Mouse (Mus musculus): ENCODE measurements around the gene B230104I21Rik.

B230104I21Rik gene

DNA sequence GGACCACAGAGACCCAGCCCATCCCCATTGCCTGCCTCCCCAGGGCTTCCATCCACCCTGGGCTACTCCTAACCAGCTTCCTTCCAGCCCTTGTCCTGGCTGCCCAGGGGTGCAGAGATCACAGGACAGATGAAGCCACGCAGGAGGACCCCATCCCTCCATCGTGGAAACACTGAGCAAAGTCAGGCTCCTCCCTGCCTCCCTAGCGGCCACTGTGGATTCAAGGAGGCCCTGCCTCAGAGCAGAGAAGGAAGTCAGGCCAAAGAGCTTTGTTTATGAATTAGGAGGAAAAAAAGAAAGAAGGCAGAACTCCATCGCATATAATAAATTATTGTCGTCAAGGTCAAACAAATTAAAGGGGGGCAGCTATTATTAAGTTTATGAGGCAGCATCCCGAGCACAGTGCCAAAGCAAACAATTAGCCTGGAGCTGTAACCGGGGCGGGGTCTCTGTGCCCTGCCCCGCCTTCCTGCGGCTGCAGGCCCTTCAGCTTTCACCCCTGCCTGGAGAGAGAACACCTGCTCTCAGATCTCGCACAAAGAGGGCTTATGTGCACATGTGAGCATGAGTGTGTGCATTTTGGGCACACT lies 12.4 kb downstream of the B230104I21Rik start:
- no peak for DNase-seq (ENCODE audit: low read depth, low spot score)

GRCm38 (mm10) chr4:154352246-154352645 lies 16.3 kb downstream of the B230104I21Rik start:
- DNase-seq (ENCODE audit: low read depth, low spot score) = no peak

DNA sequence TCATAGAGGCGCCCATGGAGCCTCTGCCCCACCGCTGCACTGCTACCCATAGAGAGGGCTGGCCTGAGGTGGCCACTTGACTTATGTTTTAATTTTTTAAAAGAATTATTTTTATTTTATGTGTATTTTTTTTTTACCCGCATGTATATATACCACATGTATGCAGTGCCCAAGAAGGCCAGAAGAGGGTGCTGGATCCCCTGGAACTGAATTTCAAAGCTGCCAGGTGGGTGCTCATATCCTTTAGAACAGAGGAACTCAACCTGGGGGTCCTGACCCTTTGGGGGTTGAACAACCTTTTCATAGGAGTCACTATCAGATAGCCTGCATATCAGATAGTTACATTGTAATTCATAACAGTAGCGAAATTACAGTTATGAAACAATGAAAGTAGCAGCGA lies 19.5 kb downstream of the B230104I21Rik start:
- no peak for DNase-seq (ENCODE audit: low read depth, low spot score)

- DNase-seq (ENCODE audit: low read depth, low spot score) = no peak
These were observed 22.4 kb downstream of the B230104I21Rik start for GRCm38 (mm10) chr4:154358370-154358769.

DNA sequence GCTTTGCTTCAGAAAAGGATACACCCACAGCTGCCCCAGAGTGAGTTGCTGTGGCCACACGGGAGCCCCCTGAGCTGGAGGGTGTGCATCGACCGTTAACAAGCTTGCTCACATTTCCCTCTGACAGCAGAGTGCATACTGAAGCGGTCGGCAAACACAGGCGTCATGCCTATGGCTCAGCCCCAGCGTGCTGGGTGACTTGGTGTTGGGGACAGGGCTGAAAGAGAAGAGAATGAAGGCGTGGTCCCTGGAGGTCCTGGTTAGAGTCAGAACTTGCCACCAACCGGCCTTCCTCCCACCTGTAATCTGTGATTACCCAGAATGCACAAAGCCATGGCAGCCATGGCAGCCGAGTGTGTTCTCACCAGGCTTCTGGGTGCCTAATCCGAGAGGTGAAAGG lies 22.9 kb downstream of the B230104I21Rik start:
- no peak for DNase-seq (ENCODE audit: low read depth, low spot score)

DNA sequence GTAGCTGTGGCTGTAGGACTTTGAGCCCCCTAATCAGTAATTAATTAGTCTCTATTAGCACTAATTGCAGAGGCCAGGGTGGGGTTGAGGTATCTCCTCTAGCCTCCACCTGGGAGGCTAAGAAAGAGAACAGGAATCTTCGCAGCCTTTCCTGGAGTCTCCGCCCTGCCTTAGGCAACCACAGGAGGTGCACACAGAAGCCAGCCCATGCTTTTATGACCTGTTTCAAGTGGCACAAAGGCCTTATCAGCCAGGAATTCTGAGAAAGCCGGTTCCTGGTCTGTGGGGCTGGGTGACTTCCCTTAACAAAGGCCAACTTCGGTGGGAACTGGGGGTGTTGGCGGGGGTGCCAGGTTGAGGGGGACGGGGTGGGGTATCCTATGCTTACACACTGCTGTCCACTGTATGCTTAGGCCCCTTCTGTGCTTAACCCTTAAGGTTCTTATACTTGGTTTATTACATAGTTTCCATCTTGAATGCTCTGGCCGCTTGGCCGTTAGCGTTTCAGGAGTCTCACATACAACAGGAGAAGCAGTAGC lies 23.9 kb downstream of the B230104I21Rik start:
- no peak for DNase-seq (ENCODE audit: low read depth, low spot score)

GRCm38 (mm10) chr4:154360441-154360840 lies 24.5 kb downstream of the B230104I21Rik start:
- DNase-seq (ENCODE audit: low read depth, low spot score) = no peak

DNA sequence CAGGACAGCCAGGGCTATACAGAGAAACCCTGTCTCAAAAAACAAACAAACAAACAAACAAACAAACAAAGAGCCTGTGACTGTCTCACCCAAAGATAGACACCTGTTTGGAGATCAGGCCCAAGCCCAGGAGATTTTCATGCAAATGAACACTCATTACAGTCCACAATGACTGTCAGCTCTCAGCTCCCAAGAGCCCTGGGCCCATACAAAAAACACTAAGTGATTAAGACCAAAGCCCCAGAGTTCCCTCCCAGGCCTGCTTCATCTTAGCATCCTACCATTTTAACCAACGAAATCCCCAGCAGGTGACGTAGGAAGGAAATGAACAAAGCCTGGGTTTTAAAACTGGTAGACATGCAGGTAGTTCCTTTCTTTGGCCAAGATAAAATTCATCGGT lies 24.9 kb downstream of the B230104I21Rik start:
- DNase-seq (ENCODE audit: low read depth, low spot score) = no peak

GRCm38 (mm10) chr4:154364752-154365151 lies 28.8 kb downstream of the B230104I21Rik start:
- no peak for DNase-seq (ENCODE audit: low read depth, low spot score)

GRCm38 (mm10) chr4:154366836-154367235 lies 30.9 kb downstream of the B230104I21Rik start:
- DNase-seq (ENCODE audit: low read depth, low spot score) = no peak

DNA sequence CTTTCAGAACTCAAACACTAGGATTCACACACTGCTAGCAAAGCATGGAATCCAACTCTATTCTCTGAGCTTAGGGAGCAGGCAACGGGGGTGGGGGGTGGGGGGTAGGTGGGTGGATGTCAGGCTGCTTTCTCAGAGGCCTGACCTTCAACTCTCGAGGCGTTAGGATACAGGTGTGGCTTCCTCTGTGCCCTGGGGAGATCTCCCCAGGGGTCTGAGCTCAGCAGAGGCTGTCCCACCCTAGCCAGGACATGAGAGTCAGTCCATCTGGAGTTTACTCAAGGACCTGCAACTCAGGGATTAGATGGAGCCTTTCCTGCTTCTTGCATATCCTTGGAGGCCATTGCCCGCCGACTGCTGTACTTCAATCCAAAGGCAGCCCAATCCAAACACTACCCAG lies 33.2 kb downstream of the B230104I21Rik start:
- DNase-seq (ENCODE audit: low read depth, low spot score) = no peak

DNA sequence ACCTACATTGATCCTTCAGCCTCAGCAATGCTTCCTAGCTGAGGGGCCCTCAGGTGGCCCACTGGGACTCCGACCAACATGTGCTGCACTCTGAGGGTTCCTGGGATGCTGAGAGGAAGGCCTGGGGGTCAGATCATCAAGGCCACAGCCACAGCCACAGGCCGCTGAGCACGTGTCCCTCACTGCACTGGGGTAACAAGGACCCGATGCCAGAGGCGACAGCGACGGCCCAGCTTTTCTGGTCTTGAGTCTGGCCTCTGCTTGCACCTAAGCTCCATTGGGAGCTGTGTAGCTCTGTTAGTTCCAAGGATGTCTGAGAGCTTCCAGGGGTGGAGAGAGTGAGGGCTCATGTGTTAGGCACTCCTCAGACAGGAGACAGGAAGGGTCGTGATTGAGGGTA lies 34.9 kb downstream of the B230104I21Rik start:
- DNase-seq (ENCODE audit: low read depth, low spot score) = no peak

GRCm38 (mm10) chr4:154371542-154372247 lies 35.8 kb downstream of the B230104I21Rik start:
- DNase-seq (ENCODE audit: low read depth, low spot score) = no peak

- DNase-seq (ENCODE audit: low read depth, low spot score) = no peak
These were observed 40.2 kb downstream of the B230104I21Rik start for GRCm38 (mm10) chr4:154375939-154376625.

DNA sequence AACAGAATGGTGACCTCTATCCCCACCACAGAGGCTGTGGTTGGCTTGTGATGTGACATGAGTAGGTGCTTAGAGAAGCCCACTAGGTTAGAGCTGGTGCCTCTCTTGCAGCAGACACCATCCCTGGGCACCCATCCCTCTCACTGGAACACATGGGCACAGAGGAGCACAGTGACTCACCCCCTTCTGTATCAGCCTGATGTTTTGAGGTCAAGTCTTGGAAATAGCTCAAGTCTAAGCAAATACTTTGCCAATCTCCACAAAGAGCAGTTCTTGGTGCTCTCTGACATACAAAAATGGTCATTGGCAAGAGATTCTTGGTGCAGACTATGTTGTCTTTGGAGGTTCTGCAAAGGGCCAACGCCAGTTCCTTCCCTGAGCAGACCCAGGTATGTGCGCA lies 42.9 kb downstream of the B230104I21Rik start:
- DNase-seq (ENCODE audit: low read depth, low spot score) = no peak

- no peak for DNase-seq (ENCODE audit: low read depth, low spot score)
These were observed 49.3 kb downstream of the B230104I21Rik start for GRCm38 (mm10) chr4:154385208-154385607.

DNA sequence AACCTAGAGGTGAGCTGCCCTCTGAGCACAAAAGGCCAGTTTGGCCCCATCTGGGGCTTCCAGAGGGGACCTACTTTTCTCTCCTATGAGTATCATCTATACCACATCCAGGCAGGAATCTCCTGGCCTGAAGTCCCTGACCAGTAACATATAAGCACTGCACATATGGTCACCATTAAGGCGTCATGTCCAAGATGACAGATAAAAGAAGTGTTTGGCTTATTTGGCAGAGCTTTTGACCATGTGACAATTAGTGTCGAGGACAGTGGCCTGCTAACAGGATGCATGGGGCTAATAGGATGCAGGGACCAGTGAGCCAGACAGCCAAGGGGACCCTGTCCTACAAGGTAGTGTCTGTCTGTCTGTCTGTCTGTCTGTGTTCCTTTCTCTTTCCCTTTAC lies 50.0 kb downstream of the B230104I21Rik start:
- no peak for DNase-seq (ENCODE audit: low read depth, low spot score)

DNA sequence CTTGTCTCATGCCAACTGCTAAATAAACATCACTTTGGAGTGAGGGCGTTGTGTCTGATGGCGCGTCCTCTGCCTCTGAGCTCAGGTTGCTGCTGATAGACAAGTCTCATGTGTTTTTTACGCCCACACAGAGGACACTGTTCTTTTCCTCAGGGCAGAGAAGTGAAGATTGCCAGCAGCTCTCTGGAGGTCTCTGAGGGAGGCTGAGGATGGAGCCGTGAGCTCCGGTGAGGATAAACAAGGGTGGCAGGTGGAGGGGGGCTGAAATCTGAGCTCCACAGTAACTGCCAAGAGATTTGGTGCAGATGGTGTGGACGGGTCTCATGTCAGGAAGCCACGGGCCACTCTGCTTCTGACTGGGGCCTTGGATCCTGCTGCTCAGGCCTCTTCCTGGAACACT lies 50.9 kb downstream of the B230104I21Rik start:
- no peak for DNase-seq (ENCODE audit: low read depth, low spot score)

- DNase-seq (ENCODE audit: low read depth, low spot score) = no peak
These were observed 53.7 kb downstream of the B230104I21Rik start for GRCm38 (mm10) chr4:154389641-154390040.

- no peak for DNase-seq (ENCODE audit: low read depth, low spot score)
These were observed 54.6 kb downstream of the B230104I21Rik start for GRCm38 (mm10) chr4:154390333-154391080.

DNA sequence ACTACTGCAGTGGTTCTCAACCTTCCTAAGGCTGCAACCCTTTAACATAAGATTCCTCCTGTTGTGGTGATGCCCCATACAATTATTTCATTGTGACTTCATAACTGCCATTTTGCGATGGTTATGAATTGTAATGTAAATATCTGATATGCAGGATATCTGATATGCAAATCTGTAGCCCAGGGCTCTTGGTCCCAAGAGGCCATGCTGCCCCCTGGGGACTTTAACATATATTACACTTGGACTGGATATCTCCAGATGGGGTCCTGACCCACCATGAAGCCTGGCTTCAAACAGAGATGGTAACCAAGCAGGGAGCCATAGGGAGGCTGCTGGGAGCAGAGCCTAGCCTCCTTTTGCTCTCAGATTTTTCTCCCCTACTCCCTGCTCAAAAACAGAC lies 56.7 kb downstream of the B230104I21Rik start:
- DNase-seq (ENCODE audit: low read depth, low spot score) = no peak

Data from WW6 (cell line).